Mouse (Mus musculus): Measurements from ENCODE around the gene Gng13.
A peak's percentile ranks its signal among the peaks of the same experiment; 100 is the strongest.
"Not testable (repeated sequence)": the region's sequence is repeated elsewhere in the genome, so short reads cannot be mapped to it uniquely, and the experiment has no call there.

Gng13 gene

DNA sequence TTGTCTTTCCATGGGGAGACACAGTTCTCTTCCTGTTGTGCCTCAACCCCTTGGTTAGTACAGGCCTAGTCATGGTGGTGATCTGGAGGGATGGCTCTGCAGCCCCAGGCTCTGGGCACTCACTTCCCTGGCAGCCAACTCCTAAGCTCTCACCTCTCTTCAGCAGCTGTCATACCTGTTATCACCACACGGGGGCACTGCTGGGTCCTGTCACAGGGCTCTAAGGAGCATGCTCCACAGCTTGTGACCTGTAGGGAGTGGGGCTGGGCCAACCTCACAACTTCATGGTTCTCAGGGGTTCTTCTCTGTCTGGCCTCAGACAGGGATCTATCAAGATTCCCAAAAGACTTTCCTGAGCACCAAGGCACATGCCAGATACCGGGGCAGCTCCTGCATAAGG is 15.1 kb downstream of the Gng13 start:
- DNase-seq (ENCODE audit: low spot score in 2 of 2) = peak in 1 of 2 experiments; percentile 86

DNA sequence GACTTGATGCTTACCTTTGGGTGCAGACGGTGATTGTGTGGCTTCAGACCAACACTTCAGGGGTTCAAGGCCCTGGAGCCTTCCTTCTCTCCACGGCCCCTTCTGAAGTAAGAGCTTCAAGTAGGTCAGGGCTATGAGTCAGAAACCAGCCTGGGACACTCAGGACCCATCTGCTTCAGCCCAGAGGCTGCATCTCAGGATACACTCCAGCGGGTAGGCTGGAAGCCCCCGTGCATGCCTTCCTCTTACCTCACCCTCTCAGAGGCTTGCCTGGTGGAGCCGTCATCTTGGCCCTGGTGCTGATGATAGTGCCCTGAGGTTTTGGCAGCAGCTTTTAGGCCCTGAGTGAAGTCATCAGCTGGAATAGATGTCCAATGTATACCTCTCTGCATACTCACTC is 18.3 kb downstream of the Gng13 start:
- DNase-seq (ENCODE audit: low spot score in 2 of 2) = no peak

DNA sequence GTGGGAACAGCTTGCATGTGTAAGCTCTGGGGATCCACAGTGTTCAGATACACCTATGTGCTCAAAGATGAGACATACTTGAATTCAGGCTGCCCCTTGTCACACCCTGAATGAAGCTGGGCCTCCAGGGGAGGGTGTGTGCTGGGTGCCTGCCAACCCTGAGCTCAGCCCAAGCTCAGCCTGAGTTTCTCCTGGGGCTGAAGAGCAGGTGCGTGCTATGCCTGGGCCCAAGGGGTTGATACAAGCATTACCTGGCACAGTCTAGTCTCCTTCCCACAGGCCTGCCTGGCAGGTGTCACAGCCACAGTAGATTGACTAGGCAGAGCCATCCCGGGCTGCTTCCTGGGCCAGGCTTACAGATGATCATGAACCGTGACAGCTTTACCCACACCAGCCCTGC is 18.8 kb downstream of the Gng13 start, which contains the start of gene Mslnl:
TSS of gene Mslnl (plus strand) at position 298 of the 400 bp plus-strand sequence.
- no peak for DNase-seq (ENCODE audit: low spot score in 2 of 2)

DNA sequence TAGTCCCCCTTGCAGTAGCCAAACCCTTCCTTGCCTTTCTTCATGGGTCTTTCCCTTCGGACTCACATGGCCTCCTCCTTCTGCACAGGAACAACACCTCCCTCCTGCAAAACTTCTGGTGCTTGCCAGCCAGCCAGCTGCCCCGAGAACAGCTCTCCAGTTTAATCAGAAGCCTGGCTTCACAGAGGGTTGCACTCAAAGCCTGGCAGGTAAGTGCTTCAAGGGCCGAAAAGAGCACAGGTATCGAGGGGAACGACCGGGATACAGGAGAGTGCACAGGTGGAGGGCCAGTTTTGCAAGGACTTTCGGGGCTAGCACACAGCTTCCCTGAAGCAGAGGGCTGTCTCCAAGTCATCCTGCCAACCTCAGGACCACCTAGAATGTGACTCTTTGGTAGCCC is 21.9 kb downstream of the Gng13 start:
- DNase-seq (ENCODE audit: low spot score in 2 of 2) = no peak

- DNase-seq (ENCODE audit: low spot score in 2 of 2) = not testable (repeated sequence)
These were observed 24.5 kb downstream of the Gng13 start for GRCm38 (mm10) chr17:25741471-25741870.

- DNase-seq (ENCODE audit: low spot score in 2 of 2) = no peak
These were observed 26.9 kb downstream of the Gng13 start for GRCm38 (mm10) chr17:25743831-25744230.

- DNase-seq (ENCODE audit: low spot score in 2 of 2) = no peak
These were observed 27.3 kb downstream of the Gng13 start for GRCm38 (mm10) chr17:25744311-25744710.

GRCm38 (mm10) chr17:25748238-25748637 is 31.3 kb downstream of the Gng13 start:
- DNase-seq (ENCODE audit: low spot score in 2 of 2) = no peak

- no peak for DNase-seq (ENCODE audit: low spot score in 2 of 2)
These were observed 32.3 kb downstream of the Gng13 start for GRCm38 (mm10) chr17:25749314-25749713.

DNA sequence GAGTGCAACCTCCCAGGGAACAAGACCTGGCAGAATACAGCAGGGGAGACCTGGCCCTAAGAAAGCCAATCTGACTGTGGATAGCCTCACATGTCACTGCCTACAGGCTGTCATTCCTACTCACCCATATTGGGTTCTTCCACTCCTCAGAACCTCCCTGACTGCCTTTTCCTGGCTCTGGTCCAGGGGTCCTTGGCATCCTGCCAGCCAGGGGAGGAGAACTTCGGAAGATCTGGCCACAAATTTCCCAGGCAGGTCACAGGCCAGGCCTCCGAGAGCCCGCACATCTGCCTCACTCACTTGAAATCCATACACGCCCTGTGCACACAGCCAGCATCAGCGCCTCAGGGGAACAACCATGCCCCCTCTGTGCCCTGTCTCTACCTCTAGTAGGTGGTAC is 34.5 kb downstream of the Gng13 start:
- no peak for DNase-seq (ENCODE audit: low spot score in 2 of 2)

DNA sequence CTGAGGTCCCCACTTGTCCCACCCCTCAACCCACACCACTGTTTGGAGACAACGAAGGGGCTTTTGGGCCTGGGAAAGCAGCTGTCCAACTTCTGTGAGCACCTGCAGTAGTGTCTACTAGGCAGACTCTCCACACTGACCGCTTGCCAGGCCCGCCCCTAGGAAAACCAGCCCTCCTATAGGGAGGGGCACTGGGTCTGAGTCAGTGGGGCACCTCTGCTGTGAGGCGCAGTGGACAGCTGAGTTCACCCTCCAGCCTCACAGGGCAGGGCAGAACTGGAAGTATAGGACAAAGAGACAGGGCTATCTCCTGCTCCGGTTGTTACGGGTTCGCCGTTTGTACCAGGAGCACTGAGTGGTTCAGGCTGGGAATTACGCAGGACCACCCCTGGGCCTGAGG is 37.3 kb downstream of the Gng13 start, which contains the start of gene Msln:
TSS of gene Msln (minus strand) at position 138 of the 400 bp plus-strand sequence.
- no peak for DNase-seq (ENCODE audit: low spot score in 2 of 2)

GRCm38 (mm10) chr17:25755086-25755485 is 38.1 kb downstream of the Gng13 start:
- DNase-seq (ENCODE audit: low spot score in 2 of 2) = no peak

DNA sequence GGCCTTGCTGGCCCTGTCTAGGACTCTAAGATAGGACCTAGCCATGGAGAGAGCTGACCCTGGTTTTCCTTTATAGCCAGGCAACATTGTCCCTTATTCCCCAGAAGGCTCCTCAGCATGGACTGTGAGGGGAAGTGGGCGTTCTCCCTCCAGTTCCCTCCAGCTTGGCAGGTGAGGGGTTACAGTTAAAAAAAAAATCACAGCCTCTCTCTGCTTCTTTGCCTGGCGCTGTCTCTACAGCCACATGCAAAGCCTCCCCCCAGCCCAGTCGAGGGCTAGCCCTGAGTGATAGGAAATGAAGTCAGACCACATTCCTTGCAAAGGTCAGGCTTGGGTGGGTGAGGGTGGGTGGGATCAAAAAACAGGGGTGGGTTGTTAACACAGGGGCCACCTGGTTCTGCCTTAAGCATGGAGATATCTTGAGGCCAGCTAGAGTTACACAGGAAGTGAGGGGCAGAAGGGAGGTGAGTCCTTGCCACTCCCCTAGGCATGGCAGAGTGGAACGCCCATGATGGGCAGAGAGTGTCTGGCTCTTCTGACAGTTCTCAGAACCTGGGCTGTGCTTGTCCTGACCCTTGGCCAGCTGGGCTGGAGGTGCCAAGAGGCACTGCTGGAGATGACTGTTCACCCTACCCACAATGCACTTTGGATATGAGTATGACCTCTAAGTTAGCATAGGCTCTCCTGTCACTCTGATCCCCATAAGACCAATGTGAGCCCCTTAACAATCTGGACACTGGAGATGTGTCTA is 38.8 kb downstream of the Gng13 start:
- DNase-seq (ENCODE audit: low spot score in 2 of 2) = no peak

- DNase-seq (ENCODE audit: low spot score in 2 of 2) = no peak
These were observed 39.6 kb downstream of the Gng13 start for GRCm38 (mm10) chr17:25756378-25757242.

DNA sequence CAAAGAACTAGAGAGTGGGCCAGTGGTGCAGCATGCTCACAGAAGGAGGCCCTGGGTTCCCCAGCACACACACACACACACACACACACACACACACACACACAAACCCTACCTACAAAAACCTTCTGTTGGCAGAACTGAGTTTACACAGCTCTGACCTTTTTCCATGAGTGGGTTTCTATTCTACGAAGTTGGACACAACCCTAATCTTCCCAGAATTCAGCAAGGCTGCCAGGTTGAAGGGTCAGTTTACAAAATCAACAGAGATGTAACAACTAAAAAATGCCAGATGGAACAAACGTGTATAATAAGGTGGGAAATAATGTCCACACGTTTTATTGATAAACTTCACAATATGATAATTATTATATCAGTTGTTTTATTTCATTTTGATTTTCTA is 40.7 kb downstream of the Gng13 start:
- DNase-seq (ENCODE audit: low spot score in 2 of 2) = no peak

- DNase-seq (ENCODE audit: low spot score in 2 of 2) = no peak
These were observed 43.2 kb downstream of the Gng13 start for GRCm38 (mm10) chr17:25760148-25760547.

DNA sequence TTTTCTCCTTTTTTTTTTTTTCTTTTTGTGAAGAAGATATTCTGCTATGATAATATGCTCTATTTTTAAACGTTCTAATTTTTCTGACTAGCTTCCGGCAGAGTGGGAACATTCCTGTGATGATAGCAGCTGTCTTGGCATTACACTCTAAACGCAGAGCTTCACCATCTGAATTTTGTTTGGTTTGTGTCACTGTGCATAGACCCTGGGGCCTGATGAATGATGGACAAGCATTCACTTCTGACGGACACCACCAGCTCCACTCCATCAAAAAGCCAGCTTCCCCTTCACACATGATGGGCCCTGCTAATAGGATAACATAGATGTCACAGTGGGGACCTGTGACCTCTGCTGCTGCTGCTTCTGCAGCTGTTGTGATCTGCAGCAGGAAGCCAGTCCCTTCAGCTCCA is 44.6 kb downstream of the Gng13 start:
- DNase-seq (ENCODE audit: low spot score in 2 of 2) = peak in 1 of 2 experiments; percentile 55

DNA sequence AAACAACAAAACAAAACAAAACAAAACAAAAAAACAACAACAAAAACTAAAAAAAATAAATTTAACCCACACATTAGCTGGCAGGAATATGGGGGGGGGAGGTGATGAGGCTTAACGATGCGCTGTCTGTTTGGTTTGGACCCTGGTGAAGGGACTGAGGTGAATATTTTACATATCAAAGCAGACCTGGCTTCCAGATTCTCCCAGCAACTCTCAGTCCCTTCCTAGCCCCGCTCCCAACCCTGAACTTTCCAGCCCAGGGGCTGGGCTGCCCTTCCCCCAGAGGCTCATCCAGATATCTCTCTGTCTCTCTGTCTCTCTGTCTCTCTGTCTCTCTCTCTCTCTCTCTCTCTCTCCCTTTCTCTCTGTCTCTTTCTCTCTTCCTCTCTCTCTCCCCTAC is 45.6 kb downstream of the Gng13 start:
- no peak for DNase-seq (ENCODE audit: low spot score in 2 of 2)

DNA sequence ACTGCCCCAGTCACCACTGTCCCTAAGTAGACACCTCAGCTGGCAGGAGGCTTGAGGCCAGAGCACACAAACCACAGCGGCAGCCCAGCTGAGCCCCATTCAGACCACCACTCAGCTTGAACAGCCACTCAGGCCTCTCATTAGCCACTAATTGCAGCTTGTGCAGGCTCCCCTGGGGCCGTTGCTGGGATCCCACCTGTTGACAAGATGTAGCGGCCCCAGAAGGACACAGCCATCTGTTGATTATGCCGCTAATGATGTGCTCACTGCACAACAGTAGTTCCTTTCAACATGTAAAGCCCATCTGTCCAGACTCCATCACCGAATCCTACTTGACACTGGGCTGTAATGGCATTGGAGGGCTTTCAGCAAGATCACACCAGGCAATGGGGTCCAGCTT is 48.9 kb downstream of the Gng13 start:
- DNase-seq (ENCODE audit: low spot score in 2 of 2) = no peak
